Mouse (Mus musculus) intestine, embryonic 14.5 days (tissue): ENCODE measurements at regions not wholly inside any gene's neighbourhood (a gene's known extent, or its start where the extent isn't known, plus 50 kb on each side); places are given as distances from the start of the nearest gene placed in this dataset.

Source experiments
- ATAC-seq: fragments of 200-750 bp; cut with Nextera tagmentation; replicated peaks from 2 replicates; pipeline ENCODE4 v1.8.0; 2017; ENCODE audit warnings: low read depth, moderate number of reproducible peaks, moderate TSS enrichment, moderate library complexity; ENCODE audit not compliant: low FRiP score, low TSS enrichment
- DNase-seq: peaks from one replicate; pipeline ENCODE4 v3.0.0-alpha.2; 2018; ENCODE audit warnings: low spot score
- H3K27ac ChIP-seq: fragments of 300-500 bp; sonication (generic); 2 replicates; pipeline ENCODE4 v1.5.1; 2014; ENCODE audit warnings: low read depth, mild to moderate bottlenecking, control low read depth
- H3K27me3 ChIP-seq: fragments of 300-500 bp; sonication (generic); replicated peaks from 2 replicates; pipeline ENCODE4 v1.6.1; 2014; ENCODE audit warnings: low read length, control low read depth; ENCODE audit not compliant: control insufficient read depth, insufficient read depth
- H3K36me3 ChIP-seq: fragments of 300-500 bp; sonication (generic); 2 replicates; pipeline ENCODE4 v1.6.1; 2014; ENCODE audit warnings: low read length, control low read depth; ENCODE audit not compliant: control insufficient read depth, insufficient read depth
- H3K4me1 ChIP-seq: fragments of 300-500 bp; sonication (generic); replicated peaks from 2 replicates; pipeline ENCODE4 v1.6.1; 2014; ENCODE audit warnings: low read length, control low read depth, mixed read lengths; ENCODE audit not compliant: control insufficient read depth, insufficient read depth
- H3K4me2 ChIP-seq: fragments of 300-500 bp; sonication (generic); 2 replicates; pipeline ENCODE4 v1.6.1; 2014; ENCODE audit warnings: low read length
- H3K4me3 ChIP-seq: fragments of 300-500 bp; sonication (generic); 2 replicates; pipeline ENCODE4 v1.5.1; 2014; ENCODE audit warnings: low read depth, low read length, control low read depth, mixed read lengths
- H3K9ac ChIP-seq: fragments of 300-500 bp; sonication (generic); 2 replicates; pipeline ENCODE4 v1.6.1; 2014; ENCODE audit warnings: mild to moderate bottlenecking, low read length
- H3K9me3 ChIP-seq: fragments of 300-500 bp; sonication (generic); 2 replicates; pipeline ENCODE4 v1.6.1; 2016; ENCODE audit warnings: low read length, control low read depth; ENCODE audit not compliant: control insufficient read depth
- WGBS: fragments of 180-500 bp; shearing (Covaris S2); extraction: QIAGEN DNeasy Blood & Tissue Kit; methylation state at CpG from one replicate; pipeline ENCODE4 v1.1.7; 2014; 5-methylcytosine and 5-hydroxymethylcytosine counted together

DNA sequence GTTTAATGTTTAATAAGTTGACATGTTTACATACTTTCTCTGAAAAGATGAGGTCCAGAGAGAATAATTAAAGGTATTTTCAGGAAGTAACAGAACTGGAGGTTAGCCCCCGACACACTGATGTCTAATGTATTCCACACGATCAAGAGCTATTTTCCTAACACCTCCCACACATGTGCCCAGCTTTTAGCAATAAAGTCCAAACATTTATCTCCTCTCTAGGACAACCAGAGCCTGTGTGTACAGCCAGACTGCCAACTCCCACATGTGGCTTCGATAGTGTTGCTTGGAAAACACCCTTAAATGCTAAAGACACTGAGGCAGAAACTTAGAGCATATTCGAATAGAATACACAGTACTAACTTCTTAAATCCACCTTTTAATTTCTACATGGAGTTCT is 458.2 kb upstream of the Atp11b start:
- H3K4me1 ChIP-seq = no peaks in the 10 kb centered on the region
- no peak overlapping the region for H3K4me2 ChIP-seq
- H3K9ac ChIP-seq = no peak overlapping the region
- no peak overlapping the region for H3K27ac ChIP-seq
- no peaks in the 10 kb centered on the region for H3K9me3 ChIP-seq
- ATAC-seq (no peak), DNase-seq (no peak)
- H3K27me3 ChIP-seq = no peaks in the 10 kb centered on the region
- no peaks in the 10 kb centered on the region for H3K36me3 ChIP-seq
- WGBS = 59% methylated on average over 4 of the region's 4 CpGs
- H3K4me3 ChIP-seq = no peak overlapping the region

DNA sequence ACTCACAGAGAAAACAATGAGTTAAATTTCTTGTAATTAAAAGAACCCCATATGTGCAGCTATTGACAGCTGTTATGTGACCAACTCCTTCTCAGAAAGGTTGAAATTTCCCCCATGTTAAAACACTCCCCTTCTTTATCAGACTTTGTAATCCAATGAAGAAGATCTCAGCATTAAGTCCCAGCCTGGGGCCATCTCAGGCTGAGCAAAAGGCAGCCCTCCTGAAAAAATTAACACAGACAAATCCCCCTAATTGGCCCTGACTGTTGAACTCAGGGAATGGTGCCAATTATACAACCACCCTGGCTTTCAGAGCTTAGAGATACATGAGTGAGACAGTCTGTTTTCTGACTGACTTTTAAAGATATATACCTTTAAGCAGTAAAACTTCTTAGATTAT is 454.9 kb upstream of the Atp11b start:
- Histone ChIP-seq H3K4me3 (no peak overlapping the region), H3K4me1 (no peaks in the 10 kb centered on the region), H3K4me2 (no peak overlapping the region)

DNA sequence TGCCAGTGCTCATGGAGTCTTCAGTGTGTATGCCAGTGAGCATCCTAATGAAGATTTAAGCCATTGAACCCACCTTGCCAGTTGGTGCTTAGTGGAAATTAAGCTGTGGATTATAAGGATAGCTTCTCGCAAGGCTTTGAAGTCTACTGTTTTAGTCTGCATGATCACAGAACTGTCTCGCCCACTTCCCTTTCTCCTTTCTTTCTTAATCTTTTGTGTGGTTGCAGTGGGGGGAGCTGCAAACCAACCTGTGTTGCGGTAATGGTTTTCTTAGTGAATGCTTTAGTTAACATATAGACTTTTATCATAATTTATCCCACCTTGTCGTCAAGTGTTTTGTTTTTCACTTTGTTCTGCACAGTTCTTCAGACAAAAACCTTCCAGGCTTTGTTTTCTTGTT is 447.9 kb upstream of the Atp11b start:
- 85% methylated on average over 4 of the region's 4 CpGs for WGBS

More for the DNA sequence above, 454.9 kb upstream of the Atp11b start:
- H3K27me3 ChIP-seq = no peaks in the 10 kb centered on the region
- no peaks in the 10 kb centered on the region for H3K36me3 ChIP-seq
- DNase-seq (no peak), ATAC-seq (no peak)
- H3K27ac ChIP-seq = no peak overlapping the region
- H3K9me3 ChIP-seq = no peaks in the 10 kb centered on the region
- H3K9ac ChIP-seq = no peak overlapping the region

DNA sequence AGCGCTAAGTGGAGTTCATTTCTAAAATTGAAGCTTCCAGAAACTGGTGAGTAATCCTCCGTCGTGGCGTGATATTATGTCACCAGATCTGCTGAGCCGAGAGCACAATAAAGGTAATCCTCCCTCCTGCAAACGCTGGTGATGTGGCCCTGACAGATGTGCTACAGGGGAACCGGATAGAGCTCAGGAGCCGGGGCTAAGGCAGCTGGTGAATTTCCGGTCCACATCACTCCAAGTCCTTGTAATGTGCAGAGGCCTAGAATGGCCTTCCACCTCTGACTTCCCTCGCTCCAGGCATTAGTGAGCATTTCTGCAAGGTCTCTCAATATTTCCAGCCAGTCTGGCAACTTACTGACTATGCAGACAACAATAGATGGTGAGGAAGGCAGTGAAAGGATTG is 439.7 kb upstream of the Atp11b start:
- ATAC-seq (no peak), DNase-seq (no peak)
- Histone ChIP-seq H3K4me3 (no peak overlapping the region), H3K27me3 (no peaks in the 10 kb centered on the region), H3K4me2 (no peak overlapping the region), H3K4me1 (no peaks in the 10 kb centered on the region), H3K9ac (no peak overlapping the region), H3K27ac (no peak overlapping the region), H3K36me3 (no peaks in the 10 kb centered on the region), H3K9me3 (no peaks in the 10 kb centered on the region)
- WGBS = 90% methylated on average over 10 of the region's 10 CpGs

More for the DNA sequence above, 447.9 kb upstream of the Atp11b start:
- Histone ChIP-seq H3K36me3 (no peaks in the 10 kb centered on the region), H3K9ac (no peak overlapping the region), H3K27me3 (no peaks in the 10 kb centered on the region), H3K4me3 (no peak overlapping the region), H3K9me3 (no peaks in the 10 kb centered on the region), H3K27ac (no peak overlapping the region), H3K4me2 (no peak overlapping the region), H3K4me1 (no peaks in the 10 kb centered on the region)
- ATAC-seq (no peak), DNase-seq (no peak)

DNA sequence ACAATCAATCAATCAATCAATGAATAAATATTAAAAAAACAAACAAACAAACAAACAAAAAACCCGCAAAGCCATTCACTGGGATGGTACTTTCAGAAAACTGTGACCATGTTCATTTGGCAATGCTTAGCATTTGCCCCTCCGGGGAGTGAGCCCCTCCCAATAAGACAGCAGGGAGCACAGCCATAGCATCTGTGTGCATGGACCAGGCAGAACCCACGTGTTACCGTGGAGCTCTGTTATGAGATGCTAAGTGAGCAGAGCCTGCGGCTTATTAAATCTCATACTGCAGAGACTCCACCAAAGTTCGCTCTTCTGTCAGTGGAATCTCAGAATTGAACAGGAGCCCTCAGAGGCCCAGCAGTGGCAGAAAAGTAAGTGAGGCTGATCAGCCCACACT is 438.7 kb upstream of the Atp11b start:
- Histone ChIP-seq H3K4me3 (no peak overlapping the region), H3K9me3 (no peaks in the 10 kb centered on the region), H3K27ac (no peak overlapping the region), H3K9ac (no peak overlapping the region), H3K4me1 (no peaks in the 10 kb centered on the region), H3K4me2 (no peak overlapping the region), H3K27me3 (no peaks in the 10 kb centered on the region), H3K36me3 (no peaks in the 10 kb centered on the region)
- DNase-seq (no peak), ATAC-seq (no peak)
- WGBS = 85% methylated on average over 6 of the region's 6 CpGs

DNA sequence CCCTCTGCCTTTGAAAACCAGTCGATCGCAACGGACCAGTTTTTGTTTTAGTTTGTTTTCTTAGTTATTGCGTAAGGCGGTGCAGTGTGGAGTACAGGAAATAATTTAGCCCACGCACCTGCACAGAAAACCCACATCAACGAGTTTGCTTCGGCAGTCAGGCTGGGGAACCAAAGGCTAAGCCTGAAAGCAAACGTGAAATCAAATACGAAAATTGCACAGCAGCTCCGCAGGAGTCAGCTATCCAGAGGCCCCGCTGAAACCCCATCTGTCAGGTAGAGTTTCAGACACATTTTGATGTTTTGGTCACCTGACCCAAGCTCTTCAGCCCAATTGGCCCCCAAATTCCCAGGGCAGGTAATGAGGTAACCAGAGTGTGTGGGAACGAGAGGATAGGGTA is 435.6 kb upstream of the Atp11b start:
- Histone ChIP-seq H3K9me3 (no peaks in the 10 kb centered on the region), H3K4me1 (no peaks in the 10 kb centered on the region), H3K9ac (no peak overlapping the region), H3K27ac (no peak overlapping the region), H3K4me2 (no peak overlapping the region), H3K27me3 (no peaks in the 10 kb centered on the region), H3K36me3 (no peaks in the 10 kb centered on the region), H3K4me3 (no peak overlapping the region)
- 73% methylated on average over 13 of the region's 13 CpGs for WGBS
- DNase-seq = no peak
- ATAC-seq = no peak

DNA sequence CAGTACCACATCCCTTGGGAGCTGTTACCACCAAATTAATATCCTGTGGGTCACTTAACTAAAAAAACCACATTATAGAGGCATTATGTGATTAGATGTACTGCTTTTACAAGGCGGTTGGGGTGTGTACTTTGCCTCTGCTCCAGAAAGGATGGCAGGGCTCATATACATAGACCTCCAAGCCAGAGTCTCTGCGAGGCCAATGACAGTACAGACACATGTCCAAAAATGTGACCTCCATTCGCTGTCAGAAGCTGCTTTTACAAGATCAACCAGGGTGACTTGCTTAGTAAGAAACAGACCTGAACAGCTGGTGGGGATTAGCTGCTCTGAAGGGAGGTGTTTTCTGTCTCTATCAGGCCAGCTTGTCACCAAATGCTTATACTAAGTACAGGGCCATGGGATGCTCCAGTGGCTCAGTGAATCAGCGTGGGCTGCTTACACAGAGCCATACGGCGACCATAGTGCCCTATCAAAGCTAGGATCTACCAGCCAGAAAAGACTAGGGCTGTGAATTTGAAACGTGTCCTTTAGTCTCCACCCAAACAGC is 433.0 kb upstream of the Atp11b start:
- DNase-seq (no peak), ATAC-seq (no peak)
- WGBS = 67% methylated on average over 7 of the region's 7 CpGs
- no peaks in the 10 kb centered on the region for H3K36me3 ChIP-seq
- H3K4me1 ChIP-seq = no peaks in the 10 kb centered on the region
- H3K27me3 ChIP-seq = no peaks in the 10 kb centered on the region
- H3K9ac ChIP-seq = no peak overlapping the region
- no peak overlapping the region for H3K4me3 ChIP-seq
- no peak overlapping the region for H3K27ac ChIP-seq
- no peak overlapping the region for H3K4me2 ChIP-seq
- H3K9me3 ChIP-seq = no peaks in the 10 kb centered on the region

DNA sequence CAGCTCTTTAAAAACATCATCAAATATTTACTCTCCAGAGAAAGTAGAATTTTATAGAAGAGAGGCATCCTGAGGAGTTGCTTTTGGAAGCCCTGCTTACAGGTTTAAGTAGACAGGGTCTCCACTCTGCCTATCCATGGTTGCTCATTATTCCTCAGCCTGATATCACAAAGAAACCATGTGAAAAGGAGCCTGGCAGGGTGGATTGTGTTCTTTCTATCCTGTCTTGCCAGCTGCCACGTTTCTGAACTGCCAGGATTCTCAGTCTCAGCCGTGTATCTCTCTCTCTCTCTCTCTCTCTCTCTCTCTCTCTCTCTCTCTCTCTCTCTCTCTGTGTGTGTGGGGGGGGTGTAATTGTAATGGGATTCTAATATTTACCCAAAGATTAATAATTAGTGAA is 431.9 kb upstream of the Atp11b start:
- H3K9ac ChIP-seq = no peak overlapping the region
- H3K4me1 ChIP-seq = no peaks in the 10 kb centered on the region
- DNase-seq = no peak
- 48% methylated on average over 2 of the region's 2 CpGs for WGBS
- no peak overlapping the region for H3K27ac ChIP-seq
- no peak overlapping the region for H3K4me3 ChIP-seq
- no peaks in the 10 kb centered on the region for H3K36me3 ChIP-seq
- H3K27me3 ChIP-seq = no peaks in the 10 kb centered on the region
- no peaks in the 10 kb centered on the region for H3K9me3 ChIP-seq
- H3K4me2 ChIP-seq = no peak overlapping the region
- no peak for ATAC-seq

DNA sequence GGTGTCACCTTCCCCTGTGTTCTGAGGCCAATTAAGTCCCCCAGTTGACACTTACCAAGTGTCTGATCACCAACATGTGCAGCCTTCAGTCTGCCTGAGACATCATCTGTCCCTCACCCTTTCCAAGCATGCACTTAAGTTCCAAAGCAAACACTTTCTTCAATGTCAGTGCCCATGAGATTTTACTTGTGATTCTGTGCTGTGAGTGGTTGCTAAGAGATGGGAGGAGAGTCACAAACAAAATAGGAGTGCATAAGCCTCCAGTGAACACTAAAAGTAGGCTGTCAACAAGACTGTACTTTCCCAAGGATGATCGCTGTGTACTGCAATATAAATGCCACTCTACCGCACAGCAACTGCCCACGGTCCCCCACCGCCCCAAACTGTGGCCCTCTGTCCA is 431.0 kb upstream of the Atp11b start:
- no peaks in the 10 kb centered on the region for H3K9me3 ChIP-seq
- DNase-seq = no peak
- WGBS = 92% methylated on average over 4 of the region's 4 CpGs
- no peak overlapping the region for H3K4me2 ChIP-seq
- no peaks in the 10 kb centered on the region for H3K27me3 ChIP-seq
- no peak overlapping the region for H3K9ac ChIP-seq
- no peaks in the 10 kb centered on the region for H3K4me1 ChIP-seq
- H3K27ac ChIP-seq = no peak overlapping the region
- no peak for ATAC-seq
- no peak overlapping the region for H3K4me3 ChIP-seq
- H3K36me3 ChIP-seq = no peaks in the 10 kb centered on the region
